Mouse (Mus musculus) forebrain, embryonic 16.5 days (tissue): Measurements from ENCODE around the gene Gm21992. TPM values are rescaled to one million over a fixed set of nuclear protein-coding genes. Genes with fewer than 3 reads are reported as not detected.
A peak's percentile ranks its signal among the peaks of the same experiment; 100 is the strongest.

Experiments used
- ATAC-seq: fragments of 200-750 bp; cut with Nextera tagmentation; 2 replicates; pipeline ENCODE4 v1.8.0; 2017; ENCODE audit warnings: mild to moderate bottlenecking, moderate library complexity
- H3K27ac ChIP-seq: fragments of 300-500 bp; sonication (generic); 2 replicates; pipeline ENCODE4 v1.5.1; 2014; ENCODE audit warnings: low read length, control low read depth
- H3K27me3 ChIP-seq: fragments of 300-500 bp; sonication (generic); replicated peaks from 2 replicates; pipeline ENCODE4 v1.6.1; 2014; ENCODE audit warnings: low read length; ENCODE audit not compliant: control insufficient read depth, insufficient read depth
- H3K36me3 ChIP-seq: fragments of 300-500 bp; sonication (generic); 2 replicates; pipeline ENCODE4 v1.6.1; 2014; ENCODE audit not compliant: control insufficient read depth, insufficient read depth
- H3K4me1 ChIP-seq: fragments of 300-500 bp; sonication (generic); replicated peaks from 2 replicates; pipeline ENCODE4 v1.6.1; 2014; ENCODE audit warnings: low read length; ENCODE audit not compliant: control insufficient read depth, insufficient read depth
- H3K4me2 ChIP-seq: fragments of 300-500 bp; sonication (generic); 2 replicates; pipeline ENCODE4 v1.6.1; 2014; ENCODE audit warnings: mild to moderate bottlenecking, low read length, control low read depth
- H3K4me3 ChIP-seq: fragments of 300-500 bp; sonication (generic); replicated peaks from 2 replicates; pipeline ENCODE4 v1.5.1; 2014; ENCODE audit warnings: mild to moderate bottlenecking, low read length, control low read depth
- H3K9ac ChIP-seq: fragments of 300-500 bp; sonication (generic); replicated peaks from 2 replicates; pipeline ENCODE4 v1.6.1; 2014; ENCODE audit warnings: low read depth, low read length, control low read depth
- H3K9me3 ChIP-seq: fragments of 300-500 bp; sonication (generic); 2 replicates; pipeline ENCODE4 v1.6.1; 2016; ENCODE audit warnings: low read length; ENCODE audit not compliant: control insufficient read depth
- WGBS: fragments of 180-500 bp; shearing (Covaris S2); extraction: QIAGEN DNeasy Blood & Tissue Kit; methylation state at CpG from one replicate; pipeline ENCODE4 v1.1.7; 2014; 5-methylcytosine and 5-hydroxymethylcytosine counted together
- polyA plus RNA-seq: library from polyadenylated mRNA; unstranded; fragments of >200 nt; fragmentation: Nextera tagmentation; extraction: Ambion mirVana; gene quantifications from 2 replicates; pipeline ENCODE4 v1.2.1, GENCODE M21; 2015

The Gm21992 gene
- polyA plus RNA-seq, 1 experiment from 2014 or later = 29.8 TPM

GRCm38 (mm10) chr19:4799083-4799482 is 12.3 kb downstream of the Gm21992 start:
- Histone ChIP-seq H3K4me3 (no peak overlapping the region), H3K27me3 (no peaks in the 10 kb centered on the region), H3K27ac (no peak overlapping the region), H3K4me1 (peaks cover 7% of the 10 kb centered on the region), H3K9ac (no peak overlapping the region), H3K4me2 (no peak overlapping the region), H3K36me3 (peaks cover 27% of the 10 kb centered on the region), H3K9me3 (no peaks in the 10 kb centered on the region)
- no peak for ATAC-seq
- 88% methylated on average over 5 of the region's 5 CpGs for WGBS

GRCm38 (mm10) chr19:4797846-4798245 is 13.6 kb downstream of the Gm21992 start:
- H3K4me3 ChIP-seq = no peak overlapping the region
- H3K4me1 ChIP-seq = peaks cover 9% of the 10 kb centered on the region
- 98% methylated on average over 2 of the region's 2 CpGs for WGBS
- H3K27me3 ChIP-seq = no peaks in the 10 kb centered on the region
- H3K9ac ChIP-seq = no peak overlapping the region
- peaks cover 22% of the 10 kb centered on the region for H3K36me3 ChIP-seq
- no peak overlapping the region for H3K4me2 ChIP-seq
- no peaks in the 10 kb centered on the region for H3K9me3 ChIP-seq
- no peak for ATAC-seq
- H3K27ac ChIP-seq = no peak overlapping the region

- H3K4me3 ChIP-seq = no peak overlapping the region
- peaks cover 26% of the 10 kb centered on the region for H3K4me1 ChIP-seq
- H3K4me2 ChIP-seq = no peak overlapping the region
- no peak overlapping the region for H3K27ac ChIP-seq
- ATAC-seq = no peak
- no peak overlapping the region for H3K9ac ChIP-seq
- H3K27me3 ChIP-seq = no peaks in the 10 kb centered on the region
- 80% methylated on average over 1 of the region's 1 CpGs for WGBS
- H3K36me3 ChIP-seq = peaks cover 23% of the 10 kb centered on the region
- H3K9me3 ChIP-seq = no peaks in the 10 kb centered on the region
Observed at GRCm38 (mm10) chr19:4795929-4796328, 15.5 kb downstream of the Gm21992 start.

GRCm38 (mm10) chr19:4793831-4794422 is 17.5 kb downstream of the Gm21992 start, which contains the start of gene Rbm4:
Gene Rbm4, minus strand, starts transcription at chr19:4793901.
- Histone ChIP-seq H3K9me3 (no peaks in the 10 kb centered on the region), H3K4me3 (peak within 1 kb of the TSS; percentile 80), H3K9ac (peak within 1 kb of the TSS; percentile 75), H3K27me3 (no peaks in the 10 kb centered on the region), H3K27ac (peak within 1 kb of the TSS; percentile 88), H3K36me3 (peaks cover 14% of the 10 kb centered on the region), H3K4me1 (peaks cover 44% of the 10 kb centered on the region), H3K4me2 (peak within 1 kb of the TSS; percentile 88)
- under 1% methylated on average over 31 of the region's 31 CpGs for WGBS
- peak; percentile 99 for ATAC-seq

GRCm38 (mm10) chr19:4793281-4793830 is 18.1 kb downstream of the Gm21992 start:
- Histone ChIP-seq H3K4me2 (peak overlapping the region; percentile 86), H3K27ac (peak overlapping the region; percentile 88), H3K9me3 (no peaks in the 10 kb centered on the region), H3K36me3 (peaks cover 13% of the 10 kb centered on the region), H3K27me3 (no peaks in the 10 kb centered on the region), H3K9ac (peak overlapping the region; percentile 75), H3K4me3 (peak overlapping the region; percentile 80), H3K4me1 (peaks cover 47% of the 10 kb centered on the region)
- WGBS = under 1% methylated on average over 16 of the region's 16 CpGs
- peak; percentile 30; the same call in 1 of the 2 replicates for ATAC-seq

GRCm38 (mm10) chr19:4786313-4786712 is 25.1 kb downstream of the Gm21992 start:
- Histone ChIP-seq H3K4me1 (peaks cover 37% of the 10 kb centered on the region), H3K27me3 (no peaks in the 10 kb centered on the region), H3K9me3 (no peaks in the 10 kb centered on the region), H3K4me3 (no peak overlapping the region), H3K4me2 (no peak overlapping the region), H3K9ac (no peak overlapping the region), H3K27ac (no peak overlapping the region), H3K36me3 (peaks cover 37% of the 10 kb centered on the region)
- WGBS = 94% methylated on average over 2 of the region's 2 CpGs
- ATAC-seq = no peak

- Histone ChIP-seq H3K4me3 (no peak overlapping the region), H3K4me2 (no peak overlapping the region), H3K4me1 (peaks cover 26% of the 10 kb centered on the region), H3K36me3 (peaks cover 35% of the 10 kb centered on the region), H3K27me3 (no peaks in the 10 kb centered on the region), H3K9me3 (no peaks in the 10 kb centered on the region), H3K9ac (no peak overlapping the region), H3K27ac (no peak overlapping the region)
- ATAC-seq = no peak
- 91% methylated on average over 7 of the region's 7 CpGs for WGBS
Observed at GRCm38 (mm10) chr19:4785206-4785605, 26.2 kb downstream of the Gm21992 start.

- Histone ChIP-seq H3K27ac (no peak overlapping the region), H3K27me3 (no peaks in the 10 kb centered on the region), H3K4me2 (no peak overlapping the region), H3K36me3 (peaks cover 37% of the 10 kb centered on the region), H3K9ac (no peak overlapping the region), H3K9me3 (no peaks in the 10 kb centered on the region), H3K4me3 (no peak overlapping the region), H3K4me1 (peaks cover 14% of the 10 kb centered on the region)
- 83% methylated on average over 2 of the region's 2 CpGs for WGBS
- no peak for ATAC-seq
Observed at GRCm38 (mm10) chr19:4782891-4783290, 28.5 kb downstream of the Gm21992 start.

GRCm38 (mm10) chr19:4772785-4773184 is 38.6 kb downstream of the Gm21992 start:
- no peaks in the 10 kb centered on the region for H3K27me3 ChIP-seq
- no peaks in the 10 kb centered on the region; the same call in 1 of the 2 replicates for H3K4me1 ChIP-seq
- H3K36me3 ChIP-seq = peaks cover 21% of the 10 kb centered on the region
- 88% methylated on average over 3 of the region's 3 CpGs for WGBS
- H3K27ac ChIP-seq = no peak overlapping the region
- H3K4me2 ChIP-seq = no peak overlapping the region
- H3K4me3 ChIP-seq = no peak overlapping the region
- ATAC-seq = no peak
- no peaks in the 10 kb centered on the region for H3K9me3 ChIP-seq
- no peak overlapping the region for H3K9ac ChIP-seq
